Mouse (Mus musculus) liver, embryonic 14.5 days (tissue): ENCODE data around the gene Nup107. TPM values are rescaled to one million over a fixed set of nuclear protein-coding genes. Genes with fewer than 3 reads are reported as not detected.

Source experiments
- ATAC-seq: fragments of 200-750 bp; cut with Nextera tagmentation; 2 replicates; pipeline ENCODE4 v1.8.0; 2017; ENCODE audit warnings: moderate number of reproducible peaks, mild to moderate bottlenecking, moderate library complexity; ENCODE audit not compliant: insufficient read depth
- DNase-seq, 3 experiments: peaks; one replicate each; pipeline ENCODE4 v3.0.0-alpha.2; 2012 to 2013; ENCODE audit warnings: low read depth in 3 of 3, low spot score in 3 of 3
- H3K27ac ChIP-seq: fragments of 300-500 bp; sonication (generic); 2 replicates; pipeline ENCODE4 v1.5.1; 2014; ENCODE audit warnings: moderate library complexity, mild to moderate bottlenecking, control low read depth, inconsistent platforms
- H3K27me3 ChIP-seq: fragments of 300-500 bp; sonication (generic); 2 replicates; pipeline ENCODE4 v1.6.1; 2014; ENCODE audit warnings: mild to moderate bottlenecking, low read length, moderate library complexity; ENCODE audit not compliant: control insufficient read depth, insufficient read depth
- H3K36me3 ChIP-seq: fragments of 300-500 bp; sonication (generic); replicated peaks from 2 replicates; pipeline ENCODE4 v1.6.1; 2014; ENCODE audit warnings: low read depth; ENCODE audit not compliant: control insufficient read depth, insufficient read depth
- H3K4me1 ChIP-seq, 2 experiments: fragments of 200-500 bp in 1 of 2; fragments of 300-500 bp in 1 of 2; sonication (generic) in 1 of 2; replicated peaks; 2 replicates each; pipeline ENCODE4 v1.6.1; 2012 to 2014; ENCODE audit warnings: antibody characterized with exemption in 1 of 2, inconsistent platforms in 1 of 2, low read length in 1 of 2; ENCODE audit not compliant: control insufficient read depth in 2 of 2, insufficient read depth in 2 of 2
- H3K4me2 ChIP-seq: fragments of 300-500 bp; sonication (generic); 2 replicates; pipeline ENCODE4 v1.6.1; 2014; ENCODE audit warnings: low read depth, mild to moderate bottlenecking, control low read depth, moderate library complexity
- H3K4me3 ChIP-seq, 2 experiments: fragments of 200-500 bp in 1 of 2; fragments of 300-500 bp in 1 of 2; sonication (generic) in 1 of 2; 2 replicates each; pipeline ENCODE4 v1.5.1; 2012 to 2014; ENCODE audit warnings: low read depth in 2 of 2, low read length in 2 of 2, mild to moderate bottlenecking in 2 of 2, control low read depth in 1 of 2, inconsistent platforms in 1 of 2, moderate library complexity in 1 of 2; ENCODE audit not compliant: insufficient read depth in 1 of 2
- H3K9ac ChIP-seq: fragments of 300-500 bp; sonication (generic); replicated peaks from 2 replicates; pipeline ENCODE4 v1.6.1; 2014; ENCODE audit warnings: mild to moderate bottlenecking, control low read depth, moderate library complexity
- H3K9me3 ChIP-seq: fragments of 300-500 bp; sonication (generic); 2 replicates; pipeline ENCODE4 v1.6.1; 2016; ENCODE audit warnings: low read length, mixed read lengths; ENCODE audit not compliant: control insufficient read depth
- CTCF ChIP-seq: IDR thresholded peaks from 2 replicates; pipeline ENCODE4 v1.5.1; 2016; ENCODE audit warnings: antibody characterized with exemption, low read depth, control low read depth
- EP300 ChIP-seq: IDR thresholded peaks from 2 replicates; pipeline ENCODE4 v1.6.1; 2016; ENCODE audit warnings: antibody characterized with exemption, low read depth
- WGBS: fragments of 180-500 bp; shearing (Covaris S2); extraction: QIAGEN DNeasy Blood & Tissue Kit; methylation state at CpG from one replicate; pipeline ENCODE4 v1.1.7; 2014; ENCODE audit not compliant: insufficient replicate concordance; 5-methylcytosine and 5-hydroxymethylcytosine counted together
- polyA plus RNA-seq, 2 experiments: library from polyadenylated mRNA; depleted of rRNA in 1 of 2; stranded (reverse) in 1 of 2; unstranded in 1 of 2; fragments of >200 nt; fragmentation: Nextera tagmentation in 1 of 2; extraction: Ambion mirVana in 1 of 2; gene quantifications; 2 replicates each; pipeline versions ENCODE4 v1.2.1 to v1.2.3; 2012 to 2014

The Nup107 gene
- polyA plus RNA-seq, 2 experiments, result 28.8 to 45.0 TPM

DNA sequence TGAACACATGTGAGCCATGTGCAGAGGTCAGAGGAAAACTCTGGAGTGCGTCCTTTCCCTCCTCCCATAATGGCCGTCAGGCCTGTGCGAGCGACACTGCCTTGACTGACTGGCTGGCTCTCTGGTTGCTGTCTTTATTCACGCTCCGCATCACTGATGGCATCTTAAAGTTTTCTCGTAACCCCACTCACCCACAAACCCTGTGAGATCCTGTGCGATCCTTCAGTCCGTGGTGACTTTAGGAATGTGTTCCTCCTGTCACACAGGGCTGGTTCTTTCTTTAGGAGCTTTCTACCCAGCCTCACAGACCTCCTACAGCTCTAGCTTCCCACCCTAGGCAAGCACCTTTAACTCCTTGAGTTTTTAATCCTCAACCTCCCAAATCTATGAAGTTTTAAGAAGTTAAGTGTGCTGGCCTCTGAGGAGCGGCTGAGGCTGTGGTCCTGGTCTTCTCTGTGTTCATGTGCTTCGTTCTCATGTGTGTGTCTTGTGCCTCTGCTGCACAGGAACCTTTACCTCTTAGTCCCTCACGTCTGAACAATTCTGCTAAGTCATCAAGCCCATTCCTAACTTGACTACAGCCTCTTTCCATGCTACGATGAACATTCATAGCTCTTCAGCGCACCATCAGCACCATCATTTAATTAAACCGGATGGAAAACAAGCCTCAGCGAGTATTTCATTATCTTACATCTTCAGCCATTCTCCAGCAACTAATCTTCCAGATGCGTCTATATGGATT is 20.0 kb downstream of the Nup107 start:
- no peak overlapping the region for H3K9ac ChIP-seq
- H3K27me3 ChIP-seq, result no peaks in the 10 kb centered on the region
- WGBS, result 86% methylated on average over 17 of the region's 17 CpGs
- no peak for ATAC-seq
- no peak overlapping the region for H3K4me2 ChIP-seq
- DNase-seq, result no peak
- no peak overlapping the region for H3K27ac ChIP-seq
- no peaks in the 10 kb centered on the region for H3K9me3 ChIP-seq
- TF ChIP-seq EP300, result no peak
- no peak for TF ChIP-seq CTCF
- H3K4me1 ChIP-seq, result no peaks in the 10 kb centered on the region
- no peak overlapping the region for H3K4me3 ChIP-seq
- H3K36me3 ChIP-seq, result peaks cover 68% of the 10 kb centered on the region

DNA sequence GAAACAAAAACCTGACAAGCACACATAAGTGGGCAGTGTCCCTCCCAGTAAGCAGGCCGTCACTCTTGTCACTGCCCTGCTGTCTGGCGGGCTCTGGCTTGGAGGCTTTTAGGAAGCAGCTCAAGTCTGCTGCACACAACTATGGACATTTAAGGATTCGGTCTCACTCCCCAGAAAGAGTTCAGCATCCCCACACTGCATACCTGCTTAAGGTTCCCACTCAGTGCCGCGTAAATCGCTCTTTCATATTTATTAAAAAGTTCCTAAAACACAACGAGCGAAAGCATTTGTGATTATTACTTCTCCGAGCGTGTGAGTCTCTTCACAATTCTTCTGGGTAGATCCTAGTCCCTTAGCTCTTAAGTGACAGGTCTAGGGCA is 21.4 kb downstream of the Nup107 start:
- no peak overlapping the region for H3K9ac ChIP-seq

DNA sequence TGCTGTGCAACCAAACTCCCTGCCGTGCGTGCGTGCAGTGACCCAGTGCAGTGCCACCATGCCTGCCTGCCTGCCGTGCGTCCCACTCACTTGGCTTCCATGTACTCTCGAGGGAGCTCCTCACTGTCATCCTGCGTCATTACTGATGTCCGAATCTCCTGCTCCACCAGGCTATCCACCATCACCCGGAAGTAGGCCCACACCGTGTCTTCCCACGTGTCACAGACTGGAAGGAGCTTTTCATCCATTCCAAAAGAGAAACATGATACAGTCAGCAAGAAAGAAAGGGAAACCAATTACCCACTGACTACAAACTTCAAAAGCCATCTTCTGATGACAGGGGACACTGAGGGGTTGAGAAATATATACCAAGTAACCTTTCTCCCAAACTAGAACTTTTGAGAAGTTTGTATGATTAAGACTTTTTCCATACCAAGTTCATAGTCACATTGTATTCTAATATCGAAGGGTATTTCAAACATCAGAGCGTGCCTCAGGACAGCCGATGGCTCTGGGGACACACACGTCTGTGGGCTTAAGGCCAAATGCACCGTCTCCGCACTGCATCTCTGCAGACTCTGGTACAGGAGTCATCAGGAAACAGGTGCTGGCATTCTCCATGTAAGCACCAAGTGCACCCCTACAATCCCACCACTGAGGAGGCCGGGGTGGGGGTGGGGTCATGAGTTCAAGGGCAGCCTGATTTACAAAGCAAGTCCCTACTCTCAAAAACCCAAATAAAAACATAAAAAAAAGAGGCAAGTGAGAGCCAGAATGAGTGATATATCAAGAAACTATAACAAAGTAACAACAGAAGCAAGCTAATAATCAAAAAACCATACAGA is 22.0 kb downstream of the Nup107 start:
- ATAC-seq (no peak), DNase-seq (no peak)
- Histone ChIP-seq H3K4me1 (no peaks in the 10 kb centered on the region), H3K4me2 (no peak overlapping the region), H3K27ac (no peak overlapping the region), H3K27me3 (no peaks in the 10 kb centered on the region), H3K9ac (no peak overlapping the region), H3K9me3 (no peaks in the 10 kb centered on the region), H3K36me3 (peaks cover 69% of the 10 kb centered on the region), H3K4me3 (no peak overlapping the region)
- 87% methylated on average over 18 of the region's 18 CpGs for whole genome bisulfite sequencing
- TF ChIP-seq CTCF, result no peak
- no peak for TF ChIP-seq EP300

More for the DNA sequence above, 21.4 kb downstream of the Nup107 start:
- 89% methylated on average over 10 of the region's 10 CpGs for WGBS
- Histone ChIP-seq H3K36me3 (peaks cover 68% of the 10 kb centered on the region), H3K27ac (no peak overlapping the region), H3K27me3 (no peaks in the 10 kb centered on the region), H3K4me1 (no peaks in the 10 kb centered on the region), H3K4me3 (no peak overlapping the region), H3K4me2 (no peak overlapping the region), H3K9me3 (no peaks in the 10 kb centered on the region)
- no peak for TF ChIP-seq EP300
- no peak for TF ChIP-seq CTCF
- ATAC-seq (no peak), DNase-seq (no peak)

DNA sequence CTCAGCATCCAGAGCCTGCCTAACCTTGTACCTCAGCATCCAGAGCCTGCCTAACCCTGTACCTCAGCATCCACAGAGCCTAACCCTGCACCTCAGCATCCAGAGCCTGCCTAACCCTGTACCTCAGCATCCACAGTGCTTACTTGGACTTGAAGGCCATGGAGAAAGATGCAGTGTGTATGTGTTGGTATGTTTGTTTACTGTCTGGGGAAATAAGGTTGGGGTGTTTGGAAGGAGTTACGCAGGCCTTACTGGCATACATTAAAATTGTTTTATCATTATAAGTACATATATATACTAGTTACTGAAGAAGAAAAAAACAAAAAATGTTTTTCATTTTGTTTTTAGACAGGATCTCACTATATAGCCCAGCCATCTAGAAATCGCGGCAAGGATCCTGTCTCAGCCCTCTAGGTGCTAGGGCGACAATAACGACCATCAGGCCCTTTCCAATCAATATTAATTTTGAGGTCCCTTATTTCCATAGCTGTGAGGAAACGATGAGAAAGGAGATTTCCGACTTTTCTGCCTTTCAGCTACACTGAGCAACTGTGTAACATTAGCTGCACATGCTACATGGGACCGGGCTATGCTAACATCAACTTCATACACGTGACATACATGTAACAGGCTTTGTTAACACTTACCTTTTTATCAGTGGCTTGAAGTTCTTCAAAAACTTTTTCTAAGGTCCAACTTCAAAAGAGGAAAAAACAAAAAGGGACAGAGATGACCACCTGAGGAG is 22.8 kb downstream of the Nup107 start:
- 85% methylated on average over 9 of the region's 9 CpGs for WGBS
- no peaks in the 10 kb centered on the region for H3K27me3 ChIP-seq
- H3K4me3 ChIP-seq, result no peak overlapping the region
- no peak overlapping the region for H3K4me2 ChIP-seq
- ATAC-seq, result no peak
- peaks cover 73% of the 10 kb centered on the region for H3K36me3 ChIP-seq
- TF ChIP-seq CTCF (no peak), EP300 (no peak)
- no peak overlapping the region for H3K27ac ChIP-seq
- no peaks in the 10 kb centered on the region for H3K4me1 ChIP-seq
- no peaks in the 10 kb centered on the region for H3K9me3 ChIP-seq
- no peak for DNase-seq
- no peak overlapping the region for H3K9ac ChIP-seq

DNA sequence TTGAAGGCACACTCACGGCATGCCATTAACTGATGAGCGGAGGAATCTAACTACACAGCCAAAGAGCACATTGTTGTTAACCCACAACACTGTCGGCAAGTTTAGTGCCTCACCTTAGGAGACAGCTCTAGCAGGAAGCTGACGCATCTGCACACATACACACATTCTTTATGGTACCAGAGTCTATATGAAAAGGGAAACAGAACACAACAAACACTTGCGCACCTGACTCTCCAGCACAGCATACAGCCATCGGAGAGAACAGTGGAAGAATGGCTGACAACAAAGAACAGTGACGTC is 24.4 kb downstream of the Nup107 start:
- no peak overlapping the region for H3K4me3 ChIP-seq
- no peaks in the 10 kb centered on the region for H3K4me1 ChIP-seq
- H3K9me3 ChIP-seq, result no peaks in the 10 kb centered on the region
- no peak for TF ChIP-seq CTCF
- TF ChIP-seq EP300, result no peak
- ATAC-seq (no peak), DNase-seq (no peak)
- H3K27ac ChIP-seq, result no peak overlapping the region
- no peak overlapping the region for H3K4me2 ChIP-seq
- peaks cover 69% of the 10 kb centered on the region for H3K36me3 ChIP-seq
- H3K9ac ChIP-seq, result no peak overlapping the region
- no peaks in the 10 kb centered on the region for H3K27me3 ChIP-seq
- WGBS, result 84% methylated on average over 7 of the region's 7 CpGs
